Mouse (Mus musculus) gastrocnemius, adult 8-10 months (tissue): ENCODE results near the gene Ntrk3. TPM values are rescaled to one million over a fixed set of nuclear protein-coding genes. Genes with fewer than 3 reads are reported as not detected.

Source experiments
- DNase-seq, 2 experiments: peaks; one replicate each; pipeline ENCODE4 v3.0.0; 2022; ENCODE audit warnings: low spot score in 2 of 2
- total RNA-seq, 4 experiments: library from RNA; stranded (reverse); gene quantifications; 2 replicates each; pipeline ENCODE4 v1.2.4; 2022

Ntrk3 gene
- total RNA-seq, 4 experiments from 2014 or later: 0.46 to 1.3 (median 0.93) TPM

- DNase-seq: no peak
Measured at GRCm38 (mm10) chr7:78443373-78444036, 294.3 kb downstream of the Ntrk3 start.

GRCm38 (mm10) chr7:78441706-78442105 lies 296.1 kb downstream of the Ntrk3 start:
- DNase-seq: no peak

GRCm38 (mm10) chr7:78440896-78441295 lies 296.9 kb downstream of the Ntrk3 start:
- no peak for DNase-seq

- no peak for DNase-seq
Measured at GRCm38 (mm10) chr7:78440476-78440875, 297.3 kb downstream of the Ntrk3 start.

GRCm38 (mm10) chr7:78439361-78440120 lies 298.3 kb downstream of the Ntrk3 start:
- no peak for DNase-seq

GRCm38 (mm10) chr7:78433617-78434144 lies 304.1 kb downstream of the Ntrk3 start:
- DNase-seq: no peak

- no peak for DNase-seq
Measured at GRCm38 (mm10) chr7:78431611-78432010, 306.2 kb downstream of the Ntrk3 start.

- DNase-seq: no peak
Measured at GRCm38 (mm10) chr7:78412172-78412571, 325.6 kb downstream of the Ntrk3 start.

- no peak for DNase-seq
Measured at GRCm38 (mm10) chr7:78409970-78410369, 327.8 kb downstream of the Ntrk3 start.

GRCm38 (mm10) chr7:78406641-78407291 lies 331.0 kb downstream of the Ntrk3 start:
- no peak for DNase-seq

GRCm38 (mm10) chr7:78404481-78404880 lies 333.3 kb downstream of the Ntrk3 start:
- DNase-seq: no peak

GRCm38 (mm10) chr7:78402495-78402894 lies 335.3 kb downstream of the Ntrk3 start:
- no peak for DNase-seq

GRCm38 (mm10) chr7:78400219-78400618 lies 337.6 kb downstream of the Ntrk3 start:
- DNase-seq: no peak

- DNase-seq: no peak
Measured at GRCm38 (mm10) chr7:78398377-78398776, 339.4 kb downstream of the Ntrk3 start.

- DNase-seq: no peak
Measured at GRCm38 (mm10) chr7:78397215-78397614, 340.6 kb downstream of the Ntrk3 start.

- DNase-seq: no peak
Measured at GRCm38 (mm10) chr7:78390019-78390418, 347.8 kb downstream of the Ntrk3 start.

- DNase-seq: no peak
Measured at GRCm38 (mm10) chr7:78388101-78388500, 349.7 kb downstream of the Ntrk3 start.

GRCm38 (mm10) chr7:78385971-78386370 lies 351.8 kb downstream of the Ntrk3 start:
- DNase-seq: no peak

- no peak for DNase-seq
Measured at GRCm38 (mm10) chr7:78384111-78384510, 353.7 kb downstream of the Ntrk3 start.

GRCm38 (mm10) chr7:78382126-78382525 lies 355.7 kb downstream of the Ntrk3 start:
- no peak for DNase-seq

GRCm38 (mm10) chr7:78379784-78380183 lies 358.0 kb downstream of the Ntrk3 start:
- DNase-seq: no peak

- DNase-seq: no peak
Measured at GRCm38 (mm10) chr7:78378306-78378705, 359.5 kb downstream of the Ntrk3 start.
